8 mouse cellular contexts compared by ENCODE assay signal in the genomic region with DNA sequence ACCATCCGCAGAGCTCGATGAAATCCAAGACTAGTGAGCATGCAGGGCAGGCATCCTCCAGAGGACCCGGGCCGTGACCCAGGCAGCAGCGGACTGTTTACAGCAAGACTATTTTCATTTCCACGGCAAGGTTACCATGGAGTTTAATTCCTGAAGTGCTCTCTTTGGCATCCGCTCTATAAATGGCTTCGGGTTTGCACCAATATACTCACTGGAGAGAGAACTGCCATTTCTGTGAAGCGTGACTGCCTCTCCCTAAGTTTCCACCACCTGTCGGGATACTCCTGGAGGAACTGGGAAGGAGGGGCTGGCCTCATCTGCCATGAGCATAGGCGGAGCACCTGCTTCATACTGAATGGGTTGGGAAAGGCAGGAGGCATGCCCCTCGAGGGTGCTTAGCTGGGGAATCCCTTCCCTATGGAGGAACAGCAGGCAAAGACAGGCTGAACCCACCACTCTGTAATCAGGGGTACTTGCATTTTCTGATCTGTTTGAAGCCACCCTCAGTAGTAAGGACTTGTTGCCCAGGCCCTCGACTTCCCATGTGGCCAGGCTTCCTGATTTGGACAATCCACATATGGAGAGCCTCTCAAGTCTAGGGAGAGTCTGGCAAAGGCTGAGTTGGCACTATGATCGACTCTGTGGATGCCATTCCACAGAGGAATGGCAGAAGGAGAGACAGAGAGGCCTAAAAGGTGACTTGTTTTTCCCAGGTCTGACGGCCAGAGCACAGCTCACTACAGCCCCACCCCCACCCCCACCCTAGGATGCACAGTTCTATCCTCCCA. TPM values are rescaled to one million over a fixed set of nuclear protein-coding genes. Genes with fewer than 3 reads are reported as not detected.
A peak's percentile ranks its signal among the peaks of the same experiment; 100 is the strongest.
DNase-seq lines count a peak whose midpoint lies in the region; ATAC-seq lines count a peak whose summit lies in the region.

No protein-coding gene starts in this region.

- no peak for ATAC-seq in embryonic facial prominence, embryonic 11.5 days (replicated peaks; ENCODE audit: insufficient number of reproducible peaks, low FRiP score, low TSS enrichment, low read depth)
- peak; percentile 71 for ATAC-seq in limb, embryonic 13.5 days (ENCODE audit: low FRiP score, low read depth)

- WGBS in embryonic facial prominence, embryonic 11.5 days: 45% methylated on average over 15 of the region's 15 CpGs
- WGBS in embryonic facial prominence, embryonic 10.5 days: 61% methylated on average over 15 of the region's 15 CpGs
- 47% methylated on average over 15 of the region's 15 CpGs for WGBS in limb, embryonic 13.5 days

- H3K4me2 ChIP-seq in embryonic facial prominence, embryonic 11.5 days (ENCODE audit: low read depth, low read length): no peak overlapping the region
- H3K4me2 ChIP-seq in limb, embryonic 13.5 days (replicated peaks): peak overlapping the region; percentile 19; the same call in 1 of the 2 replicates

- H3K27me3 ChIP-seq in embryonic facial prominence, embryonic 11.5 days (ENCODE audit: control insufficient read depth, insufficient read depth, low read length): no peaks in the 10 kb centered on the region
- no peaks in the 10 kb centered on the region for H3K27me3 ChIP-seq in embryonic facial prominence, embryonic 10.5 days (replicated peaks; ENCODE audit: low read depth, poor library complexity, severe bottlenecking)
- H3K27me3 ChIP-seq in limb, embryonic 13.5 days: no peaks in the 10 kb centered on the region

- H3K9me3 ChIP-seq in embryonic facial prominence, embryonic 11.5 days (replicated peaks; ENCODE audit: control insufficient read depth, low read length): no peaks in the 10 kb centered on the region
- H3K9me3 ChIP-seq in embryonic facial prominence, embryonic 10.5 days: no peaks in the 10 kb centered on the region
- no peaks in the 10 kb centered on the region for H3K9me3 ChIP-seq in limb, embryonic 13.5 days

- no peaks in the 10 kb centered on the region; the same call in none of the 2 replicates for H3K4me1 ChIP-seq in embryonic facial prominence, embryonic 11.5 days (ENCODE audit: control insufficient read depth, insufficient read depth, low read length)
- H3K4me1 ChIP-seq in embryonic facial prominence, embryonic 10.5 days: peaks cover 51% of the 10 kb centered on the region
- H3K4me1 ChIP-seq in limb, embryonic 13.5 days: peaks cover 40% of the 10 kb centered on the region

- no peak overlapping the region for H3K4me3 ChIP-seq in embryonic facial prominence, embryonic 11.5 days (ENCODE audit: low read depth, low read length)
- H3K4me3 ChIP-seq in embryonic facial prominence, embryonic 10.5 days: no peak overlapping the region
- H3K4me3 ChIP-seq in limb, embryonic 13.5 days: no peak overlapping the region

- no peak overlapping the region; the same call in 1 of the 2 replicates for H3K9ac ChIP-seq in embryonic facial prominence, embryonic 11.5 days (replicated peaks; ENCODE audit: low read length)
- no peak overlapping the region for H3K9ac ChIP-seq in limb, embryonic 13.5 days

- DNase-seq in embryonic facial prominence, embryonic 11.5 days (ENCODE audit: low spot score): peak; percentile 36
- no peak for DNase-seq in embryonic facial prominence, embryonic 10.5 days (ENCODE audit: low spot score)
- peak; percentile 63 for DNase-seq in right cerebral cortex, adult 18-20 months
- no peak for DNase-seq in right cerebral cortex, postnatal 4 days
- no peak for DNase-seq in spleen, adult 12 weeks (ENCODE audit: low spot score)
- no peak for DNase-seq in thymus, postnatal 36 days
- DNase-seq in ovary, postnatal 10 days (ENCODE audit: low spot score): no peak

- H3K36me3 ChIP-seq in embryonic facial prominence, embryonic 11.5 days (replicated peaks; ENCODE audit: control insufficient read depth, insufficient read depth, low read depth, low read length): no peaks in the 10 kb centered on the region
- no peaks in the 10 kb centered on the region for H3K36me3 ChIP-seq in embryonic facial prominence, embryonic 10.5 days (replicated peaks)
- no peaks in the 10 kb centered on the region for H3K36me3 ChIP-seq in limb, embryonic 13.5 days

- H3K27ac ChIP-seq in embryonic facial prominence, embryonic 11.5 days (replicated peaks; ENCODE audit: low read depth, low read length): no peak overlapping the region
- no peak overlapping the region; the same call in 1 of the 2 replicates for H3K27ac ChIP-seq in embryonic facial prominence, embryonic 10.5 days (replicated peaks)
- H3K27ac ChIP-seq in limb, embryonic 13.5 days: no peak overlapping the region

RNA-seq across cellular contexts. Expression of a gene that starts 19.8 kb away (rescaled TPM):
- 2.5 and 2.6 TPM in 2 replicates for polyA plus RNA-seq in embryonic facial prominence, embryonic 11.5 days (2014; fragmentation: Nextera tagmentation; extraction: Ambion mirVana)
- polyA plus RNA-seq in embryonic facial prominence, embryonic 10.5 days (2016; fragmentation: Nextera tagmentation; extraction: Ambion mirVana): 2.7 and 2.8 TPM in 2 replicates
- 2.0 and 2.1 TPM in 2 replicates for polyA plus RNA-seq in limb, embryonic 13.5 days (2015; fragmentation: Nextera tagmentation; extraction: Ambion mirVana)

RNA-seq across cellular contexts. Expression of a gene that starts 59.2 kb away (rescaled TPM):
- polyA plus RNA-seq in embryonic facial prominence, embryonic 11.5 days (2014; fragmentation: Nextera tagmentation; extraction: Ambion mirVana): 29.8 and 30.5 TPM in 2 replicates
- 26.6 and 28.0 TPM in 2 replicates for polyA plus RNA-seq in embryonic facial prominence, embryonic 10.5 days (2016; fragmentation: Nextera tagmentation; extraction: Ambion mirVana)
- 47.1 and 50.5 TPM in 2 replicates for polyA plus RNA-seq in limb, embryonic 13.5 days (2015; fragmentation: Nextera tagmentation; extraction: Ambion mirVana)

Comparison
In these comparisons a context has a peak if more than half of its experiments do, and no peak if none do; other contexts are left out.
1. DNase-seq: peak in embryonic facial prominence, embryonic 11.5 days (single experiment) and right cerebral cortex, adult 18-20 months (single experiment); none in embryonic facial prominence, embryonic 10.5 days (single experiment), right cerebral cortex, postnatal 4 days (single experiment), spleen, adult 12 weeks (single experiment), thymus, postnatal 36 days (0 of 2) and ovary, postnatal 10 days (single experiment).